Mouse (Mus musculus) erythroblast, embryonic 14.5 days (primary cell): ENCODE results near the gene Lrrc23.

Experiments used
- GATA1 ChIP-seq: IDR thresholded peaks from 2 replicates; pipeline ENCODE4 v1.6.1; 2012; ENCODE audit warnings: low read length, inconsistent platforms, mixed read lengths
- TAL1 ChIP-seq: IDR thresholded peaks from 3 replicates; pipeline ENCODE4 v1.6.1; 2012; ENCODE audit warnings: low read length, inconsistent platforms, mixed read lengths

DNA sequence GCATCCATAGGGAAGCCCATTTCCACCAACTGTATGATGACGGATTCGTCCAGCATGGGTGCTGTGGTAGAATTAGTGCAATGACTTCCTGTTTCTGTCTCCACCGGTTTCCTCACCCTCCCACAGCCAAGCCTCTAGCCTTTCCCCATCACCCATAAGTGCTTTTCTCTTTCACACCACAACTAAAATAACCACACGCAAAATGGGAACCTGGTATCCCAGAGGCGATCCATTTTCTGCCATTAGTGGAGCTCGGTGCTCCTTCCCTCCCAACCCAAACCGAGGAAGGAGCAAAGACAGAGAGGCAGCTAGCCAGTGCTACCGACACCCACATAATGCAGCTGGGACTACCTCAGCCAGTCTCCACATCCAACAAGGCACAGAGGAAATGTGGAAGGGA lies 38.4 kb upstream of the Lrrc23 start:
- TF ChIP-seq TAL1 (no peak), GATA1 (no peak)
